Mouse (Mus musculus) spleen, adult 2 months (tissue): ENCODE data around the gene Il17re.

ENCODE experiments used
- CTCF ChIP-seq: fragments of 200-500 bp; IDR thresholded peaks from 2 replicates; pipeline ENCODE4 v1.5.1; 2011; ENCODE audit warnings: mild to moderate bottlenecking, inconsistent platforms; ENCODE audit not compliant: insufficient read depth, insufficient read length, insufficient replicate concordance; ENCODE audit errors: extremely low read depth
- POLR2A ChIP-seq: fragments of 200-500 bp; IDR thresholded peaks from 2 replicates; pipeline ENCODE4 v1.6.1; 2011; ENCODE audit warnings: low read depth, low read length, inconsistent platforms

GRCm38 (mm10) chr6:113464040-113464439 is 5.8 kb downstream of the Il17re start:
- no peak for TF ChIP-seq CTCF
- no peak for TF ChIP-seq POLR2A
